Mouse (Mus musculus) c-Kit-negative CD71-positive TER-119-positive erythroid progenitor cells, embryonic 14.5 days (primary cell): ENCODE measurements around the gene Rimbp2.
"Not testable (repeated sequence)": the region's sequence is repeated elsewhere in the genome, so short reads cannot be mapped to it uniquely, and the experiment has no call there.

ENCODE experiments used
- DNase-seq: peaks from one replicate; pipeline ENCODE4 v3.0.0-alpha.2; 2013; ENCODE audit warnings: low read depth, low spot score

Rimbp2 gene

GRCm38 (mm10) chr5:128953278-128954070, at the start of gene Rimbp2:
Gene Rimbp2 (minus strand): TSS chr5:128953486.
- no peak for DNase-seq

GRCm38 (mm10) chr5:129002571-129003011, 49.3 kb upstream of the Rimbp2 start:
- DNase-seq = no peak

- peak; percentile 79 for DNase-seq
Measured at GRCm38 (mm10) chr5:129000706-129001468, 47.6 kb upstream of the Rimbp2 start.

GRCm38 (mm10) chr5:128987141-128987954, 34.1 kb upstream of the Rimbp2 start:
- no peak for DNase-seq

- DNase-seq = no peak
Measured at GRCm38 (mm10) chr5:128985946-128986345, 32.7 kb upstream of the Rimbp2 start.

- DNase-seq = no peak
Measured at GRCm38 (mm10) chr5:128984536-128984935, 31.2 kb upstream of the Rimbp2 start.

- peak; percentile 60 for DNase-seq
Measured at GRCm38 (mm10) chr5:128981607-128982006, 28.3 kb upstream of the Rimbp2 start.

- no peak for DNase-seq
Measured at GRCm38 (mm10) chr5:128980857-128981256, 27.6 kb upstream of the Rimbp2 start.

- DNase-seq = no peak
Measured at GRCm38 (mm10) chr5:128978957-128979356, 25.7 kb upstream of the Rimbp2 start.

GRCm38 (mm10) chr5:128977466-128977865, 24.2 kb upstream of the Rimbp2 start:
- DNase-seq = not testable (repeated sequence)

GRCm38 (mm10) chr5:128976266-128976665, 23.0 kb upstream of the Rimbp2 start:
- DNase-seq = no peak

- DNase-seq = peak; percentile 40
Measured at GRCm38 (mm10) chr5:128971298-128971697, 18.0 kb upstream of the Rimbp2 start.

GRCm38 (mm10) chr5:128970878-128971277, 17.6 kb upstream of the Rimbp2 start:
- DNase-seq = no peak

GRCm38 (mm10) chr5:128964353-128964752, 11.1 kb upstream of the Rimbp2 start:
- no peak for DNase-seq

- no peak for DNase-seq
Measured at GRCm38 (mm10) chr5:128958916-128959315, 5.6 kb upstream of the Rimbp2 start.

- not testable (repeated sequence) for DNase-seq
Measured at GRCm38 (mm10) chr5:128954371-128954770, 1.1 kb upstream of the Rimbp2 start.

GRCm38 (mm10) chr5:128952291-128953195, 743 bp downstream of the Rimbp2 start:
- DNase-seq = no peak

GRCm38 (mm10) chr5:128951472-128951871, 1.8 kb downstream of the Rimbp2 start:
- no peak for DNase-seq

- DNase-seq = no peak
Measured at GRCm38 (mm10) chr5:128947093-128947492, 6.2 kb downstream of the Rimbp2 start.

- DNase-seq = no peak
Measured at GRCm38 (mm10) chr5:128940436-128940835, 12.8 kb downstream of the Rimbp2 start.
